Mouse (Mus musculus) myocyte (in vitro differentiated cells): ENCODE data around the gene Scamp3.

Experiments
- CEBPB ChIP-seq: IDR thresholded peaks from 2 replicates; pipeline ENCODE4 v1.6.1; 2011; ENCODE audit warnings: mild to moderate bottlenecking, moderate library complexity; ENCODE audit not compliant: poor library complexity, insufficient read depth, severe bottlenecking
- E2F4 ChIP-seq: IDR thresholded peaks from one replicate; pipeline ENCODE4 v1.6.1; 2011; ENCODE audit warnings: mild to moderate bottlenecking, control low read depth, moderate library complexity; ENCODE audit not compliant: insufficient read depth
- MAX ChIP-seq: IDR thresholded peaks from one replicate; pipeline ENCODE4 v1.6.1; 2011; ENCODE audit warnings: low read depth, mild to moderate bottlenecking, control low read depth
- MYOD1 ChIP-seq, 3 experiments: IDR thresholded peaks; one replicate each; pipeline ENCODE4 v1.6.1; 2011; ENCODE audit warnings: control low read depth in 2 of 3, low read depth in 2 of 3, mild to moderate bottlenecking in 2 of 3, moderate library complexity in 1 of 3; ENCODE audit not compliant: insufficient read length in 2 of 3, control insufficient read depth in 1 of 3
- MYOG ChIP-seq, 3 experiments: IDR thresholded peaks; one replicate each; pipeline ENCODE4 v1.6.1; 2011; ENCODE audit warnings: control low read depth in 2 of 3, low read depth in 2 of 3, mild to moderate bottlenecking in 2 of 3; ENCODE audit not compliant: insufficient read length in 2 of 3, control insufficient read depth in 1 of 3, insufficient read depth in 1 of 3
- POLR2A ChIP-seq: IDR thresholded peaks from one replicate; pipeline ENCODE4 v1.6.1; 2011; ENCODE audit warnings: low read depth, mild to moderate bottlenecking, control low read depth, moderate library complexity; ENCODE audit not compliant: insufficient read length
- POLR2AphosphoS2 ChIP-seq: IDR thresholded peaks from one replicate; pipeline ENCODE4 v1.6.1; 2011; ENCODE audit warnings: low read depth, control low read depth; ENCODE audit not compliant: insufficient read length
- REST ChIP-seq: IDR thresholded peaks from one replicate; pipeline ENCODE4 v1.6.1; 2011; ENCODE audit warnings: mild to moderate bottlenecking, control low read depth, moderate library complexity; ENCODE audit not compliant: insufficient read depth, insufficient read length
- TCF12 ChIP-seq: IDR thresholded peaks from one replicate; pipeline ENCODE4 v1.6.1; 2011; ENCODE audit warnings: mild to moderate bottlenecking, control low read depth; ENCODE audit not compliant: poor library complexity, insufficient read depth, severe bottlenecking
- USF1 ChIP-seq: IDR thresholded peaks from one replicate; pipeline ENCODE4 v1.6.1; 2011; ENCODE audit warnings: low read depth, mild to moderate bottlenecking, control low read depth, moderate library complexity

- TF ChIP-seq MAX (no peak), TCF12 (no peak), MYOD1 (IDR thresholded peaks at IDR 0.05; ENCODE audit: control insufficient read depth in 1 of 3, insufficient read length in 2 of 3, low read depth in 2 of 3) (no peak), USF1 (no peak), POLR2A (no peak), MYOG (IDR thresholded peaks at IDR 0.05; ENCODE audit: control insufficient read depth in 1 of 3, insufficient read depth in 1 of 3, insufficient read length in 2 of 3, low read depth in 2 of 3) (no peak), E2F4 (no peak), REST (no peak), POLR2AphosphoS2 (no peak), CEBPB (no peak)
These were observed 13.2 kb downstream of the Scamp3 start for GRCm38 (mm10) chr3:89190436-89190835.
